Mouse (Mus musculus) thymus, adult 2 months (tissue): ENCODE data around the gene Stk16.

ENCODE experiments used
- CTCF ChIP-seq: fragments of 200-500 bp; IDR thresholded peaks from 2 replicates; pipeline ENCODE4 v1.5.1; 2012; ENCODE audit warnings: mild to moderate bottlenecking, control low read depth, low read length, moderate library complexity, borderline replicate concordance; ENCODE audit not compliant: control insufficient read depth, poor library complexity, insufficient read depth; ENCODE audit errors: extremely low read depth
- POLR2A ChIP-seq: fragments of 200-500 bp; IDR thresholded peaks from 2 replicates; pipeline ENCODE4 v1.6.1; 2012; ENCODE audit warnings: mild to moderate bottlenecking, low read length, control low read depth, moderate library complexity; ENCODE audit not compliant: control insufficient read depth, poor library complexity, insufficient read depth; ENCODE audit errors: extremely low read depth

- TF ChIP-seq CTCF: no peak
- TF ChIP-seq POLR2A: no peak
Observed at GRCm38 (mm10) chr1:75180105-75180590, 30.5 kb upstream of the Stk16 start, which contains the start of gene Abcb6.
